Mouse (Mus musculus) liver, adult (tissue): Measurements from ENCODE around the gene Cdh23.

Experiments
- GATA4 ChIP-seq: IDR thresholded peaks from 2 replicates; pipeline ENCODE4 v1.6.1; 2014; ENCODE audit warnings: mild to moderate bottlenecking, low read length; ENCODE audit not compliant: insufficient replicate concordance

The Cdh23 gene

GRCm38 (mm10) chr10:60723345-60723744 is 27.1 kb upstream of the Cdh23 start:
- no peak for TF ChIP-seq GATA4

- TF ChIP-seq GATA4: no peak
These were observed 25.4 kb upstream of the Cdh23 start for GRCm38 (mm10) chr10:60721640-60722039.

GRCm38 (mm10) chr10:60720461-60720860 is 24.2 kb upstream of the Cdh23 start:
- TF ChIP-seq GATA4: no peak

GRCm38 (mm10) chr10:60718491-60718890 is 22.2 kb upstream of the Cdh23 start:
- TF ChIP-seq GATA4: no peak

DNA sequence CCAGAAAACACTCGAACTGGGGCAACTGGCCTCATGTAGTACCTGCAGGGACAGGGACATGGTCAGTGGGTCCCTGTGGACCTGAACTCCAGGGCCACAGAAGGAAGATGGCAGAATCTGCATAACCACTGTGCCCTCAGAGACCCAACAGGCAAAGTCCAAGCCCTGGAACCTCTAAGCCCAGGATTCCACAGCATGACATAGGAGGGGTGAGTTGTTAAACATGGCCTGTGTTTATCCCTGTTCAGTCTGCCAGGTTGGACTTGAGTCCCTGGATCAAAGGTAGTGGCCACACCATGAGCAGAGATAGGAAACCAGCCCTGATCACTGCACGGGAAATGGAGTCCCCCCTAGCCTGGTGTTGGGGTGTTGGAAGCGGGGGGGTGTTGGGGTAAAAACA is 20.2 kb upstream of the Cdh23 start:
- TF ChIP-seq GATA4: no peak

DNA sequence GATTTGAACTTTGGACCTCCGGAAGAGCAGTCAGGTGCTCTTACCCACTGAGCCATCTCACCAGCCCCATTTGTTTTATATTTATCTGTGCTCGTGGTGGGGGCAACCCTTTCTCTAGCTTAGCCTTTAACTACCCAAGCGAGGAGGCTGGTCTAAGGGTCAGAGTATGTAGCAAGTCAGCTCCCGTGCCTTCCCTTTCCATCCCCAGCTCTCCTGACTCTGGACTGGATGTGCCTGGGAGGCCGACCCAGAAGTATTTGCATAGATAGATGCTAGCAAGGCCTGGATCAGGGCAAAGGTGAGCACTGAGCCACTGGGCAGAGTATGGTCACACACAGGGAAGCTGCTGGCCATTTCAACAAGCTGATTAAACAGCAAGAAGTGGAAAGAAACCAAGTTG is 12.5 kb upstream of the Cdh23 start:
- TF ChIP-seq GATA4: no peak

DNA sequence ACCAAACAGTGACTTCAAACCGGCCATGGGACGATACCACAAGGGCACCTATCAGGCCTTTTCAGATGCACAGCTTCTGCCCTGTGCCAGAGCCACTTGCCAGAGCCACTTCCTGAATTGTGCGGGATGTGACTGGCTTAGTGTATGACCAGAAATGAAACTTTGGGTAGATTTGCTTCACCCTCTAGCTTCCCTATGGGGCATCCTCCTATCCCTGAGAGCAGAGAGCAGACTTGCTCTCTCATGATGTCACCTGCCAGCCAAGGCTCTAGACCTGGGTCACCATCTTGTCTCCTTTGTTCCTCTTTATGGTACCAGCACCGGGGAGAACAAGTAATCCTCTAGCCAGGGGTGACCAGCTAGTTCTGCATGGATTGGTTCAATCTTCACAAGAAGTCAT is 10.0 kb upstream of the Cdh23 start:
- no peak for TF ChIP-seq GATA4

DNA sequence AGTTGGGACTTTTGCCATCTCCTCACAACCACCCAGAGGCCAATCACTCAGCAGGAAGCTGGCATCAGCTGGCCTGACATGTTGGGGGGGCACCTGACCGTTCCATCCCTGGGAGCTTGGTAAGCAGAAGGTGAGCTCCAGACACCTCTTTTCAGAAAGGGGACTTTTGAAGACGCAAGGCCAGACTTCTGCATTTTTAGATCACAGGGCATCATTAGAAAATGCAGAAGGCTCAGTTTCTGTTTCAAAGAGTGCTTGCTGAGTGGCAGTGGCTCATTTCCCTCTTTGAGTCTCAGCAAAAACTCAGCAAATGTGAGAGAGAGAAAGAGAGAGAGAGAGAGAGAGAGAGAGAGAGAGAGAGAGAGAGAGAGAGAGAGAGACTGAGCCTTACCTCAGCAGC is 8.8 kb upstream of the Cdh23 start:
- TF ChIP-seq GATA4: no peak

DNA sequence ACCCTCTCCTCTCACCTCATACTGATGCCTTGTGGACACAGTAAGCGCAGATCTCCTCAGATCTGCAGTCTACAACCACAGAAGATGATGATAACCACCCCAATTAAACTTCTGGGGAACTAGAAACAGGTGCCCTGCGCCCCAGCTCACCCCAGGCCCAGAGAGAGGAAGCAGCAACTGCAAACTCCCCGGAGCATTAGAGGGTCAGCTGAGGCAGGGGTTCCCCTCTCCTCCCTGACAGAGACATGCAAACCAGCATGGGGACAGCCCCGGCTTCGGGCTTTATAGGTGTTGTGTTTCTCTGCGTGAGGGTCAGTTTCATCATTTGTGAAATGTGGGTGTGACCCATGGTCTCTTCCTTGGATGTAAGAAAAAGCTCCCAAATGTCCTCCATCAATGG is 1.5 kb upstream of the Cdh23 start:
- TF ChIP-seq GATA4: no peak

DNA sequence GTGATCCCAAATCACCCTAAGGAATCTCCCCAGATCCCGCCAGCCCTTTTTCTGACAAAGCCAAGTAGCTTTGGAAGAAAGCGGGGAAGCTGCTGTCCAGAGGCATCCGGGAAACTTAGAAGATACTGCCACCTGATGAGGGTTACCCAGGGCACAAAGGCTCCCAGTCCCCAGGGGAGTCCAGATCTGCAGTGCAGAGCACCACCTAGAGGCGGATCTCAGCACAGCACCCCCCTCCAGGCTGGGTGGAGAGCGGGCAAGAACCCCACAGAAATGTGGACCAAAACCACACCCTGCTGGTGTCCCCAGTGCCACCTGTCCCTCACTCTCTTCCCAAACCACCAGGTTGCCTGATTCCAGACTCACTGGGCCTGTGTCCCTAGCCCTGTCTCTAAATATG is 685 bp upstream of the Cdh23 start:
- no peak for TF ChIP-seq GATA4

- no peak for TF ChIP-seq GATA4
These were observed 4.5 kb downstream of the Cdh23 start for GRCm38 (mm10) chr10:60691671-60692390.

GRCm38 (mm10) chr10:60690960-60691359 is 5.3 kb downstream of the Cdh23 start:
- no peak for TF ChIP-seq GATA4

DNA sequence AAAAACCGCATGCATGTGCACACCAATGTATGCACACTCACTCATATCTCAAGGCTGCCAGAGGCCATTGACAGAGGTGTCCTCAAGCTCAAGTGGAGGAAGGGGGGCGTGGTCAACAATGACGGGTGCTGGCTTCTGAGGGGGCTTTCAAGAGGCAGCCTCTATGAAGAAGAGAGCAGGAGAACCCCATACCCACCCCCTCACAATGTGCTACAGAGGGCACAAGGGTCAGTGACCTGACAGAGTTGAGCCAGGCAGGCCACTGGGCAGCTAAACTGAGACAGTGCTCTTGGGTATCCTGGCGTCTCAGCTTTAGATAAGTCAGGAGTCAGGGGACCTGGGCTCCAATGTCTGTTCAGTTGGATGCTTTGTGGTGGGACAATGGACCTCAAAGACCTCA is 6.9 kb downstream of the Cdh23 start:
- no peak for TF ChIP-seq GATA4

DNA sequence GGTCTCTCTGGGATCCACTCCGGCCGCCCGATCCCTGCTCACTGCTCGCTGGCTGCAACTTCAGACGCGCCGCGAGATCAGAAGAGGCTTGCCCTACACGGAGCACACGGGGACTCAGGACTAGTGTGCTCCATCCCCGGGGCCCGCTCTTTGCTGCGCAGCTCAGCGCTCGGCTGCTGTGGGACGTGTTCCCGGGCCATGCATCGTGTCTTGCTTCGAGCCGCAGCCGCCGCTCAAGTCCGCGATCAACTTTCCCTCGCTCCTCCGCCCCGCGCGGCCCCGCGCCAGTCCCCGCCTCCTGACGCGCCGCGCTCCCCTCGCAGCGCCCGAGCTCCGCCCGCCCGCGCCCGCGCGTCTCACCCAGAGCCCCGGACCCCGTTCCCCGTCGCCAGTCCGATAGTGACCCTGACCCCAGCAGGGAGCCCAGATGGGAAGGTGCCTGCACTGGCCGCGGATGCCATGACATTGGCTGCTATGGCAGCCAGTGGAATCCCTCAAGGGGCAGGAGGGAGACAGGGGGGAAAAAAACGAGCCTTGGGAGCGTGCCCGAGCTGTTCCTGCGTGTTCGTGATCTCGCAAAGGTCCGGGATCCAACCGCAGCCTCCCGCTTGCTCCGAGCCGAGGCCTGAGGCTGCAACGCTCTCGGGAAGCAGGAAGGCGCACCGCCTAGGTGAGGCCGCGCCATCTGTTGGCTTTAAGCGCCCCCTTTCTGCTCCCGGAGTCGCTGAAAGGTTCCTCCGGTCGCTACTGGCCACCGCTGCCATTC is 9.1 kb downstream of the Cdh23 start:
- no peak for TF ChIP-seq GATA4

DNA sequence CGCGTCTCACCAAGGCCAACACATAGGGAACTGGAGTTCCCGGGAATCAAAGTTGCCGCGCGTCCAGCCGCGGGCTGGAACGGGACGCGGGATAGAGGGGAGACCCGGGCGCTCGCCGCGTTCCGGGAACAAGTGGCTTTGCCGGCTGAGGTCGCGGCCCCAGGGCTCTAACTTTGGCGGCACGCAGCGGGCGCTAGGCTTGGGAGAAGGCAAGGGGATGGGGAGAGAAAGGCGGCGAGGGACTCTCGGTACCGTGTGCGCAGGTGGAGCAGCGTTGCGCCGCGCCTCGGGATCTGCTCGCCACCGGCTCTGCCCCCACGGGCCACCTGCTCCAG is 9.7 kb downstream of the Cdh23 start:
- TF ChIP-seq GATA4: no peak

DNA sequence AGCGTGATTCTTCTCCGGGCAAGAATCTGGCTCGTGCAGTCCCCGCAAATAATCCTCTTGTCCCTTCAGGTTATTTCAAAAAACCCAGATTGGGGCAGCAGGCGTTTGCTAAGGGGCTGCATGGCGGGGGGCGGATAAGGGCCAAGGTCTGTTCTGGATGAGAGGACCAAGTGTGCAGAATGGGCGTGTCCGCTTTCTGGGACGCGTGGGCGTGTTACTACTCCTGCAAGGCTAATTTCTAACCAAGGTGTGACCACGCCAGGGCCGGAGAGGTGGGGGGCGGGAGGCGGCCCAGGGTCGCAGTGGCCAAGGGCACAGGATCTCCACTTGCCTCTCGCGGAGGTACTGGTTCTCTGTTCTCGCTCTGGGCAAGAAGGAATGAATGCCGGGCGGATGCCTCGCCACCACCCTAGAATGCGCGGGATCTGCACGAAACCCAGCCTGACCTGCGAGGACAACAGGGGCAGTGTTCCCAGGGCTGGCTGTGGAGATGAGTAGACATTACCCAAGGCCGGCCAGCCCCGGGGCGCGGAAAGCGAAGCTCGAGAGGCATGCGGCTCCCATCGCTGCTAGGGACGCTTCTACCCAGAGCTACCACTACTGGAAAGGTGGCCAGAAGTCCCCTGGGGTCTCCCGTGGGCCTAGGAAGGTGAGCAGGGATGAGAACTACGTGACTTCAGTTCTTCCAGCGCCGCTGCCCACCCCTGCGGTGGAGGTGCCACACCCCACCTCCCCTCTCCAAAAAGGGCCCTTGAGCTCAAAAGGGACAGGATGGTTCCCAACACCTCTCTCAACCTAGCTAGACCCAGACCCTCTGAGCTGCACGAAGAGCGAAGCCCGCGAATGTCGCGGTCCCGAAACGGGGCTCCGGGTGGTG is 10.3 kb downstream of the Cdh23 start:
- no peak for TF ChIP-seq GATA4
